Mouse (Mus musculus): ENCODE data around the gene Npas3. TPM values are rescaled to one million over a fixed set of nuclear protein-coding genes. Genes with fewer than 3 reads are reported as not detected.

The Npas3 gene
- polyA plus RNA-seq, 1 experiment from 2014 or later, result 0.49 TPM

DNA sequence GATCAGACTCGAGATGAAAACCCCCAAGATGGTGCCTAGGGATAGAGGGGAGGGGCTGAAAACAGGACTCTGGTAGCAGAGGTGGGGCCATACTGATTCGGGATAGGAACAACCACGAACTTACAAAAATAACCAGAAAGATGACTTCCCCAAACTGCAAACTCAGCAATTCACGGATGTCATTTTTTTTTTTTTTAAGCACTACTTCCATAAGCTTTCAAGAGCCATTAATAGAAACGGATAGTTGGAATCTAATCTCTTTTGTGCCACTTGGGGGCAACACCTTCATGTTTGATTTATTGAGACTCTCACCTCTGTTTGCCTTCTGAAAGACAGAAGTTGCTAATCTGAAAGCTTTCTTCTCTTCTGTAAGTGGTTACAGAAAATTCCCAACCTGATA, 857.1 kb downstream of the Npas3 start:
- Histone ChIP-seq H3K27me3 (ENCODE audit: control insufficient read depth, insufficient read depth, low read length) (no peaks in the 10 kb centered on the region), H3K4me2 (ENCODE audit: low read depth, low read length) (no peak overlapping the region), H3K9me3 (replicated peaks; ENCODE audit: control insufficient read depth, low read length) (no peaks in the 10 kb centered on the region), H3K36me3 (ENCODE audit: control insufficient read depth, insufficient read depth) (no peaks in the 10 kb centered on the region), H3K4me1 (ENCODE audit: control insufficient read depth, insufficient read depth, low read length) (no peaks in the 10 kb centered on the region; the same call in 1 of the 2 replicates), H3K4me3 (ENCODE audit: low read length) (no peak overlapping the region), H3K27ac (ENCODE audit: low read length) (no peak overlapping the region), H3K9ac (ENCODE audit: low read length) (no peak overlapping the region)
- ATAC-seq (replicated peaks; ENCODE audit: extremely low read depth, insufficient read depth, low FRiP score), result no peak
- whole genome bisulfite sequencing, result 29% methylated on average over 5 of the region's 5 CpGs

- Histone ChIP-seq H3K9ac (ENCODE audit: low read length) (no peak overlapping the region), H3K27me3 (ENCODE audit: control insufficient read depth, insufficient read depth, low read length) (no peaks in the 10 kb centered on the region), H3K4me1 (ENCODE audit: control insufficient read depth, insufficient read depth, low read length) (no peaks in the 10 kb centered on the region; the same call in 1 of the 2 replicates), H3K9me3 (replicated peaks; ENCODE audit: control insufficient read depth, low read length) (no peaks in the 10 kb centered on the region), H3K4me3 (ENCODE audit: low read length) (no peak overlapping the region), H3K36me3 (ENCODE audit: control insufficient read depth, insufficient read depth) (no peaks in the 10 kb centered on the region), H3K4me2 (ENCODE audit: low read depth, low read length) (no peak overlapping the region), H3K27ac (ENCODE audit: low read length) (no peak overlapping the region)
- no peak for ATAC-seq (replicated peaks; ENCODE audit: extremely low read depth, insufficient read depth, low FRiP score)
- WGBS, result 74% methylated on average over 3 of the region's 3 CpGs
These were observed 857.5 kb downstream of the Npas3 start for GRCm38 (mm10) chr12:54105946-54106345.

DNA sequence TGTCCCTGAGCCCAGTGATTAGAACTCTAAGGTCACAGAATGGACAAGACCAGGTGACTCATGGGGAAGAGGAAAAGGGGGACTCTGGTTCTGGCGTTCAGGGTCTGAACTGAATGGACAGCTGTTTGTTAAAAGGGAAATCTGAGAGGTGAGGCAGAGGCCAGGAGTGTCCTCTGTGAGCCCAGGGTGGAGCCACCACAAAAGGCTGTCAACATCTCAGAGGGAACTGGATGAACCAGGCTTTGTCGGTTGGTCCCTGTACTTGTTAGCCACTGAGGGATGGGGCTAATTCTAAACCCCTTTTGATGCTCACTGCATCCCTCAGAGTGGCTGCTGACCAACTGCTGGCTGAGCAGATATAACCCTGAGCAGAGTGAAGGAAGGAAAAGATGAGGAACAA, 861.9 kb downstream of the Npas3 start:
- H3K9ac ChIP-seq (ENCODE audit: low read length), result no peak overlapping the region
- 24% methylated on average over 2 of the region's 2 CpGs for WGBS
- no peaks in the 10 kb centered on the region for H3K27me3 ChIP-seq (ENCODE audit: control insufficient read depth, insufficient read depth, low read length)
- no peaks in the 10 kb centered on the region for H3K9me3 ChIP-seq (replicated peaks; ENCODE audit: control insufficient read depth, low read length)
- H3K36me3 ChIP-seq (ENCODE audit: control insufficient read depth, insufficient read depth), result no peaks in the 10 kb centered on the region
- no peaks in the 10 kb centered on the region; the same call in 1 of the 2 replicates for H3K4me1 ChIP-seq (ENCODE audit: control insufficient read depth, insufficient read depth, low read length)
- no peak overlapping the region for H3K4me2 ChIP-seq (ENCODE audit: low read depth, low read length)
- ATAC-seq (replicated peaks; ENCODE audit: extremely low read depth, insufficient read depth, low FRiP score), result no peak
- no peak overlapping the region for H3K27ac ChIP-seq (ENCODE audit: low read length)
- H3K4me3 ChIP-seq (ENCODE audit: low read length), result no peak overlapping the region

DNA sequence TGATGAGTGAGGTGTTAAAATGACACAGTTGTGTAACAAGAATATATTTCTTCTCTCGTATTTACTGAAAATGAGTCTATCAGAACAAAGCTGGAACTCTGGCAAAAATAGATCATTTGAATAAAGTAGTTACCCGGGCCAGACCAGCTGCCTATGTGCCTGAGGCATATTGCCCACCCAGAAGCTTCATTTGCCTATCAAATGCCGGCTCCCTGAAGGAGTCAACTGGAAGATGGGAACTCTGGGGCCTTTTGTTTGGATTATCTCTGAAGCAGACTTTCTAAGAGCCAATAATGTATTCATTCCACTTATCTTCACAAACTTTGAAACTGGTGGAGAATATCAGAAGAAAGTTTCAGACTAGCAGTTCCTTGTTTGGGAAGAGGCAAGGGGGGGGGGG, 862.5 kb downstream of the Npas3 start:
- ATAC-seq (replicated peaks; ENCODE audit: extremely low read depth, insufficient read depth, low FRiP score), result no peak
- H3K9ac ChIP-seq (ENCODE audit: low read length), result no peak overlapping the region
- no peaks in the 10 kb centered on the region for H3K36me3 ChIP-seq (ENCODE audit: control insufficient read depth, insufficient read depth)
- no peak overlapping the region for H3K4me3 ChIP-seq (ENCODE audit: low read length)
- no peak overlapping the region for H3K27ac ChIP-seq (ENCODE audit: low read length)
- WGBS, result 53% methylated on average over 3 of the region's 3 CpGs
- H3K27me3 ChIP-seq (ENCODE audit: control insufficient read depth, insufficient read depth, low read length), result no peaks in the 10 kb centered on the region
- H3K4me1 ChIP-seq (ENCODE audit: control insufficient read depth, insufficient read depth, low read length), result no peaks in the 10 kb centered on the region; the same call in 1 of the 2 replicates
- H3K4me2 ChIP-seq (ENCODE audit: low read depth, low read length), result no peak overlapping the region
- no peaks in the 10 kb centered on the region for H3K9me3 ChIP-seq (replicated peaks; ENCODE audit: control insufficient read depth, low read length)

GRCm38 (mm10) chr12:54120386-54120785, 871.9 kb downstream of the Npas3 start:
- ATAC-seq (replicated peaks; ENCODE audit: extremely low read depth, insufficient read depth, low FRiP score), result no peak
- H3K4me1 ChIP-seq (ENCODE audit: control insufficient read depth, insufficient read depth, low read length), result no peaks in the 10 kb centered on the region
- H3K9ac ChIP-seq (ENCODE audit: low read length), result no peak overlapping the region
- WGBS, result 65% methylated on average over 1 of the region's 1 CpGs
- no peaks in the 10 kb centered on the region for H3K9me3 ChIP-seq (replicated peaks; ENCODE audit: control insufficient read depth, low read length)
- no peak overlapping the region for H3K4me2 ChIP-seq (ENCODE audit: low read depth, low read length)
- H3K4me3 ChIP-seq (ENCODE audit: low read length), result no peak overlapping the region
- no peaks in the 10 kb centered on the region for H3K36me3 ChIP-seq (ENCODE audit: control insufficient read depth, insufficient read depth)
- H3K27me3 ChIP-seq (ENCODE audit: control insufficient read depth, insufficient read depth, low read length), result no peaks in the 10 kb centered on the region; the same call in 1 of the 2 replicates
- H3K27ac ChIP-seq (ENCODE audit: low read length), result no peak overlapping the region

DNA sequence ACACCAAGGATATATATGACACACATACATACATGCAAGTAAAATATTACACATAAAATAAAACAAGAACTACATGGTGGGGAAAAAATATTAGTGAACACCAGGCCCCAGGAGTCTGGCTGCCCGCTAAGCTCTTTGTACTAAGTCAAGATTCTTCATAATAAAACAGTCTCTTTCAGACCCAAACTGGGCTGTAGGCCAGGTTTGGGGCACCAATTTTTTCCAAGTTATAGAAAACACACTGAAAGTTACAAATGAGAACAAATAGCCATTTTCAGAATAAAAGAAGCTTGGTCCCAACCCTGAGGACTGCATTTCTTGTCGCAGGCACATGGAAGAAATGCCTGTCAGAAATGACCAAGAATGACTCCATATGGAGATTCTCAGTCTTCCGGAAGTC, 872.8 kb downstream of the Npas3 start:
- H3K9me3 ChIP-seq (replicated peaks; ENCODE audit: control insufficient read depth, low read length), result no peaks in the 10 kb centered on the region
- 80% methylated on average over 3 of the region's 3 CpGs for WGBS

More for the DNA sequence above, 872.8 kb downstream of the Npas3 start:
- H3K27ac ChIP-seq (ENCODE audit: low read length), result no peak overlapping the region
- H3K27me3 ChIP-seq (ENCODE audit: control insufficient read depth, insufficient read depth, low read length), result no peaks in the 10 kb centered on the region; the same call in 1 of the 2 replicates
- no peak overlapping the region for H3K4me3 ChIP-seq (ENCODE audit: low read length)
- H3K4me1 ChIP-seq (ENCODE audit: control insufficient read depth, insufficient read depth, low read length), result no peaks in the 10 kb centered on the region
- no peak for ATAC-seq (replicated peaks; ENCODE audit: extremely low read depth, insufficient read depth, low FRiP score)
- H3K4me2 ChIP-seq (ENCODE audit: low read depth, low read length), result no peak overlapping the region
- no peak overlapping the region for H3K9ac ChIP-seq (ENCODE audit: low read length)
- H3K36me3 ChIP-seq (ENCODE audit: control insufficient read depth, insufficient read depth), result no peaks in the 10 kb centered on the region
